8 mouse cellular contexts compared by ENCODE assay signal in genomic region chrX:8193419-8193723, GRCm38 (mm10). TPM values are rescaled to one million over a fixed set of nuclear protein-coding genes. Genes with fewer than 3 reads are reported as not detected.
DNase-seq lines count a peak whose midpoint lies in the region; ATAC-seq lines count a peak whose summit lies in the region.

Gene Ebp (minus strand): TSS chrX:8193512.

- H3K4me2 ChIP-seq in forebrain, embryonic 14.5 days (ENCODE audit: low read length), result peak within 1 kb of the TSS; percentile 57
- H3K4me2 ChIP-seq in hindbrain, embryonic 11.5 days (replicated peaks; ENCODE audit: low read depth, low read length), result peak within 1 kb of the TSS; percentile 64
- H3K4me2 ChIP-seq in midbrain, embryonic 11.5 days, result peak within 1 kb of the TSS; percentile 57

- ATAC-seq in frontal cortex, adult (ENCODE audit: low TSS enrichment), result peak; percentile 76
- ATAC-seq in activated CD4-positive, CD25-positive, alpha-beta regulatory T cell, adult 4 months, result no peak
- peak; percentile 61 for ATAC-seq in forebrain, embryonic 14.5 days
- ATAC-seq in hindbrain, embryonic 11.5 days (ENCODE audit: low FRiP score), result peak; percentile 56
- ATAC-seq in midbrain, embryonic 11.5 days (ENCODE audit: low FRiP score), result no peak

- DNase-seq in frontal cortex, postnatal 25 days (ENCODE audit: low spot score in 2 of 2), result no peak
- peak; percentile 45 for DNase-seq in forebrain, embryonic 14.5 days (ENCODE audit: low spot score)
- no peak for DNase-seq in hindbrain, embryonic 11.5 days (ENCODE audit: low spot score)
- DNase-seq in left cerebral cortex, postnatal 10 days (ENCODE audit: extremely low spot score in 1 of 2, low spot score in 2 of 2), result peak in 1 of 2 experiments; percentile 16
- peak; percentile 83 for DNase-seq in midbrain, embryonic 11.5 days (ENCODE audit: low spot score, missing footprints)
- no peak for DNase-seq in yolk sac, embryonic 10.5 days (ENCODE audit: low spot score)

- H3K27me3 ChIP-seq in forebrain, embryonic 14.5 days (replicated peaks; ENCODE audit: control insufficient read depth, insufficient read depth, low read length), result no peaks in the 10 kb centered on the region
- no peaks in the 10 kb centered on the region for H3K27me3 ChIP-seq in hindbrain, embryonic 11.5 days (ENCODE audit: control insufficient read depth, insufficient read depth, low read length)
- no peaks in the 10 kb centered on the region for H3K27me3 ChIP-seq in midbrain, embryonic 11.5 days (ENCODE audit: control insufficient read depth, insufficient read depth, low read length)

- no peaks in the 10 kb centered on the region for H3K9me3 ChIP-seq in forebrain, embryonic 14.5 days (replicated peaks; ENCODE audit: control insufficient read depth, low read length)
- no peaks in the 10 kb centered on the region for H3K9me3 ChIP-seq in hindbrain, embryonic 11.5 days (ENCODE audit: control insufficient read depth, low read length)
- H3K9me3 ChIP-seq in midbrain, embryonic 11.5 days (ENCODE audit: control insufficient read depth, low read length), result no peaks in the 10 kb centered on the region

- H3K4me1 ChIP-seq in forebrain, embryonic 14.5 days (ENCODE audit: control insufficient read depth, insufficient read depth, low read length), result no peaks in the 10 kb centered on the region
- H3K4me1 ChIP-seq in hindbrain, embryonic 11.5 days (replicated peaks; ENCODE audit: control insufficient read depth, insufficient read depth, low read length), result no peaks in the 10 kb centered on the region
- peaks cover 2% of the 10 kb centered on the region; the same call in 1 of the 2 replicates for H3K4me1 ChIP-seq in midbrain, embryonic 11.5 days (ENCODE audit: control insufficient read depth, insufficient read depth, low read length)

- no peaks in the 10 kb centered on the region for H3K36me3 ChIP-seq in forebrain, embryonic 14.5 days (ENCODE audit: control insufficient read depth, insufficient read depth, low read length)
- H3K36me3 ChIP-seq in hindbrain, embryonic 11.5 days (ENCODE audit: control insufficient read depth, insufficient read depth, low read length), result no peaks in the 10 kb centered on the region
- no peaks in the 10 kb centered on the region for H3K36me3 ChIP-seq in midbrain, embryonic 11.5 days (ENCODE audit: control insufficient read depth, insufficient read depth, low read length)

- intact Hi-C loops in left cerebral cortex, postnatal 10 days (cut with DNase I), result no loop called here

- peak within 1 kb of the TSS; percentile 40 for H3K4me3 ChIP-seq in forebrain, embryonic 14.5 days (ENCODE audit: low read depth, low read length)
- H3K4me3 ChIP-seq in hindbrain, embryonic 11.5 days (ENCODE audit: low read depth, low read length), result peak within 1 kb of the TSS; percentile 48
- peak within 1 kb of the TSS; percentile 42 for H3K4me3 ChIP-seq in midbrain, embryonic 11.5 days (ENCODE audit: low read depth, low read length)

- H3K9ac ChIP-seq in forebrain, embryonic 14.5 days (ENCODE audit: low read length), result peak within 1 kb of the TSS; percentile 59
- H3K9ac ChIP-seq in hindbrain, embryonic 11.5 days (ENCODE audit: low read depth, low read length), result peak within 1 kb of the TSS; percentile 55
- H3K9ac ChIP-seq in midbrain, embryonic 11.5 days (ENCODE audit: low read length), result peak within 1 kb of the TSS; percentile 64

- 37% methylated on average over 10 of the region's 10 CpGs for WGBS in forebrain, embryonic 14.5 days
- 22% methylated on average over 10 of the region's 10 CpGs for WGBS in hindbrain, embryonic 11.5 days
- WGBS in midbrain, embryonic 11.5 days, result 26% methylated on average over 10 of the region's 10 CpGs

- H3K27ac ChIP-seq in forebrain, embryonic 14.5 days (ENCODE audit: low read depth, low read length), result 0 out of 2 replicates have a peak within 1 kb of the TSS, but pooled peaks have one; percentile 39
- peak within 1 kb of the TSS; percentile 71 for H3K27ac ChIP-seq in hindbrain, embryonic 11.5 days (ENCODE audit: low read depth, low read length)
- peak within 1 kb of the TSS; percentile 51; the same call in 1 of the 2 replicates for H3K27ac ChIP-seq in midbrain, embryonic 11.5 days (ENCODE audit: low read depth, low read length)

RNA-seq across cellular contexts. Expression of gene Ebp, which starts in this region (rescaled TPM):
- polyA plus RNA-seq in activated CD4-positive, CD25-positive, alpha-beta regulatory T cell, adult 4 months (2017; shearing (Covaris generic)), result 100 to 1,000 TPM; 129 to 202 TPM
- 25.3 and 28.5 TPM in 2 replicates for polyA plus RNA-seq in forebrain, embryonic 14.5 days (2014; fragmentation: Nextera tagmentation; extraction: Ambion mirVana)
- 38.1 and 39.3 TPM in 2 replicates for polyA plus RNA-seq in hindbrain, embryonic 11.5 days (2014; fragmentation: Nextera tagmentation; extraction: Ambion mirVana)
- 10 to 100 TPM; 27.5 to 29.8 TPM for total RNA-seq in left cerebral cortex, postnatal 10 days (2021)
- polyA plus RNA-seq in midbrain, embryonic 11.5 days (2014; fragmentation: Nextera tagmentation; extraction: Ambion mirVana), result 32.0 and 36.1 TPM in 2 replicates

Comparison
In these comparisons a context has a peak if more than half of its experiments do, and no peak if none do; other contexts are left out.
1. ATAC-seq: peak in frontal cortex, adult (single experiment), forebrain, embryonic 14.5 days (single experiment) and hindbrain, embryonic 11.5 days (single experiment); none in activated CD4-positive, CD25-positive, alpha-beta regulatory T cell, adult 4 months (single experiment) and midbrain, embryonic 11.5 days (single experiment).
2. DNase-seq: peak in forebrain, embryonic 14.5 days (single experiment) and midbrain, embryonic 11.5 days (single experiment); none in frontal cortex, postnatal 25 days (0 of 2), hindbrain, embryonic 11.5 days (single experiment) and yolk sac, embryonic 10.5 days (single experiment).
3. Peak in every context shown above with its lines, with median percentiles within 50 percentile points of each other: H3K27ac ChIP-seq, H3K4me2 ChIP-seq, H3K4me3 ChIP-seq and H3K9ac ChIP-seq.